Mouse (Mus musculus) heart, postnatal 25 days (tissue): ENCODE results near the gene Olfr1380. TPM values are rescaled to one million over a fixed set of nuclear protein-coding genes. Genes with fewer than 3 reads are reported as not detected.

ENCODE experiments used
- total RNA-seq, 2 experiments: library from RNA; stranded (reverse); gene quantifications; 2 replicates each; pipeline ENCODE4 v1.2.3; 2021

Olfr1380 gene
- total RNA-seq, 2 experiments from 2014 or later, result not detected

Other genes with a start within 250 kb of the Olfr1380 start
- gene Olfr1391, start 234.1 kb upstream of the Olfr1380 start, total RNA-seq, result not detected
- not detected for gene Olfr1390, start 221.7 kb upstream of the Olfr1380 start, total RNA-seq
- gene Olfr1389, start 133.8 kb upstream of the Olfr1380 start, total RNA-seq, result not detected
- under 1 TPM; 0.13 to 0.14 TPM for gene Olfr1388, start 120.3 kb upstream of the Olfr1380 start, total RNA-seq
- gene Olfr1387, start 101.5 kb upstream of the Olfr1380 start, total RNA-seq, result under 1 TPM; 0.06 to 0.10 TPM
- gene Olfr1386, start 91.8 kb upstream of the Olfr1380 start, total RNA-seq, result not detected
- not detected for gene Olfr1385, start 67.8 kb upstream of the Olfr1380 start, total RNA-seq
- not detected for gene Olfr1384, start 50.2 kb upstream of the Olfr1380 start, total RNA-seq
- under 1 TPM; 0.52 to 0.59 TPM for gene Olfr1383, start 37.2 kb upstream of the Olfr1380 start, total RNA-seq
- not detected for gene Olfr1382, start 28.6 kb upstream of the Olfr1380 start, total RNA-seq
- gene Olfr1381, start 13.4 kb upstream of the Olfr1380 start, total RNA-seq, result not detected
- gene Flt4, start 52.4 kb downstream of the Olfr1380 start, total RNA-seq, result 10 to 100 TPM; 11.2 to 11.7 TPM
- 1 to 10 TPM; 1.2 to 1.4 TPM for gene Scgb3a1, start 106.7 kb downstream of the Olfr1380 start, total RNA-seq
- gene Cnot6, start 155.8 kb downstream of the Olfr1380 start, total RNA-seq, result 10 to 100 TPM; 20.9 to 25.0 TPM
- 10 to 100 TPM; 11.8 to 13.9 TPM for gene Gfpt2, start 237.3 kb downstream of the Olfr1380 start, total RNA-seq